Mouse (Mus musculus) hindbrain, postnatal 0 days (tissue): Measurements from ENCODE around the gene Idi1. TPM values are rescaled to one million over a fixed set of nuclear protein-coding genes. Genes with fewer than 3 reads are reported as not detected.
"Not testable (repeated sequence)": the region's sequence is repeated elsewhere in the genome, so short reads cannot be mapped to it uniquely, and the experiment has no call there.

Source experiments
- ATAC-seq: fragments of 200-750 bp; cut with Nextera tagmentation; 2 replicates; pipeline ENCODE4 v1.8.0; 2017; ENCODE audit warnings: mild to moderate bottlenecking, moderate TSS enrichment, moderate library complexity
- DNase-seq: peaks from one replicate; pipeline ENCODE4 v3.0.0-alpha.2; 2015; ENCODE audit warnings: low spot score
- H3K27ac ChIP-seq: fragments of 300-500 bp; sonication (generic); 2 replicates; pipeline ENCODE4 v1.5.1; 2014; ENCODE audit warnings: mild to moderate bottlenecking
- H3K27me3 ChIP-seq: fragments of 300-500 bp; sonication (generic); 2 replicates; pipeline ENCODE4 v1.6.1; 2014; ENCODE audit warnings: low read length, mixed read lengths; ENCODE audit not compliant: insufficient read depth
- H3K36me3 ChIP-seq: fragments of 300-500 bp; sonication (generic); 2 replicates; pipeline ENCODE4 v1.6.1; 2014; ENCODE audit warnings: low read length, mixed read lengths; ENCODE audit not compliant: insufficient read depth
- H3K4me1 ChIP-seq: fragments of 300-500 bp; sonication (generic); 2 replicates; pipeline ENCODE4 v1.6.1; 2014; ENCODE audit warnings: antibody characterized with exemption, low read length, mixed read lengths; ENCODE audit not compliant: insufficient read depth
- H3K4me2 ChIP-seq: fragments of 300-500 bp; sonication (generic); 2 replicates; pipeline ENCODE4 v1.6.1; 2014; ENCODE audit warnings: low read depth, mild to moderate bottlenecking, low read length, moderate library complexity, mixed read lengths
- H3K4me3 ChIP-seq: fragments of 300-500 bp; sonication (generic); 2 replicates; pipeline ENCODE4 v1.5.1; 2014; ENCODE audit warnings: low read length
- H3K9ac ChIP-seq: fragments of 300-500 bp; sonication (generic); replicated peaks from 2 replicates; pipeline ENCODE4 v1.6.1; 2014; ENCODE audit warnings: mild to moderate bottlenecking, low read length, moderate library complexity, mixed read lengths
- H3K9me3 ChIP-seq: fragments of 300-500 bp; sonication (generic); 2 replicates; pipeline ENCODE4 v1.6.1; 2016; ENCODE audit warnings: low read length, mixed read lengths
- CTCF ChIP-seq: IDR thresholded peaks from 2 replicates; pipeline ENCODE4 v1.5.1; 2016; ENCODE audit warnings: antibody characterized with exemption, control low read depth, low read depth
- WGBS: fragments of 180-500 bp; shearing (Covaris S2); extraction: QIAGEN DNeasy Blood & Tissue Kit; methylation state at CpG from one replicate; pipeline ENCODE4 v1.1.7; 2014; 5-methylcytosine and 5-hydroxymethylcytosine counted together
- polyA plus RNA-seq: library from polyadenylated mRNA; unstranded; fragments of >200 nt; fragmentation: Nextera tagmentation; extraction: Ambion mirVana; gene quantifications from 2 replicates; pipeline ENCODE4 v1.2.1, GENCODE M21; 2015
- total RNA-seq: library from RNA; depleted of rRNA; stranded (reverse); fragments of >200 nt; gene quantifications from 2 replicates; pipeline ENCODE4 v1.2.3, GENCODE M21; 2014

Idi1 gene
- total and polyA plus RNA-seq, 2 experiments from 2014 or later: 49.8 to 65.3 TPM

DNA sequence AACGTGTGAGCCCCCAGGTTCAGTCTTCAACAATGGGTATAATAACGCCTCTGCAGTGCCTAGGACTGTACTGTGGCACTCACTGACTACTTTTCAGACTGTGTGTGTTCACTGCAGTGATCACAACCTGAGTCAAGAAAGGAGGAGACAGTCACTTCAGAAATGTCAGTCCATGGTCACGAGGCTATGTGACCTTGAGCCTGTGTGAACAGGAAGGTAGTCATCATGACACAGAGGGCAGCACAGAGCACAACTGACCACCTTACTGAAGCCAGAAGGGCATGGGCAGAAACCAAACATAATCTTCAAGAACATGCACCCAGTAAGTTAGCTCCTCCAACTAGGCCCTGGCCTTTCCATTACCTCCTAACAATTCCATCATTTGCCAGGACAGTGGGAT, 3.7 kb upstream of the Idi1 start:
- H3K27ac ChIP-seq: no peak overlapping the region
- no peak overlapping the region for H3K4me2 ChIP-seq
- no peak for DNase-seq
- H3K4me3 ChIP-seq: no peak overlapping the region
- H3K36me3 ChIP-seq: no peaks in the 10 kb centered on the region
- H3K9me3 ChIP-seq: no peaks in the 10 kb centered on the region
- no peak overlapping the region for H3K9ac ChIP-seq
- ATAC-seq: no peak
- no peaks in the 10 kb centered on the region for H3K4me1 ChIP-seq
- TF ChIP-seq CTCF: no peak
- no peaks in the 10 kb centered on the region for H3K27me3 ChIP-seq
- 77% methylated on average over 3 of the region's 3 CpGs for WGBS

DNA sequence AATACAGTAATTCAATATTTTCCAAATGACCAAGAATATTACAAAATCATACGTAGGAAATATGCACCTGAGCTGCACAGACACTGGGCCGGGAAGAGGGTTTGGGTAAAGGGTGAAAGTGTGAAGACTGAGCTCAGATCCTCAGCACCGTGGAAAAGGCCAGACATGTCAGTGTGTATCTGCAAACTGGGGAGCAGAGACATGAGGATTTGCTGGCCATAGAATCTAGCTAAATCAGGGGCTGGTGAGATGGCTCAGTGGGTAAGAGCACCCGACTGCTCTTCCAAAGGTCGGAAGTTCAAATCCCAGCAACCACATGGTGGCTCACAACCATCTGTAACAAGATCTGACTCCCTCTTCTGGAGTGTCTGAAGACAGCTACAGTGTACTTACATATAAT, 1.4 kb upstream of the Idi1 start:
- H3K4me3 ChIP-seq, H3K4me2 ChIP-seq, ATAC-seq, H3K9ac ChIP-seq, H3K36me3 ChIP-seq, DNase-seq, H3K27me3 ChIP-seq, H3K9me3 ChIP-seq, H3K4me1 ChIP-seq, H3K27ac ChIP-seq: not testable (repeated sequence)
- 79% methylated on average over 5 of the region's 5 CpGs for WGBS

DNA sequence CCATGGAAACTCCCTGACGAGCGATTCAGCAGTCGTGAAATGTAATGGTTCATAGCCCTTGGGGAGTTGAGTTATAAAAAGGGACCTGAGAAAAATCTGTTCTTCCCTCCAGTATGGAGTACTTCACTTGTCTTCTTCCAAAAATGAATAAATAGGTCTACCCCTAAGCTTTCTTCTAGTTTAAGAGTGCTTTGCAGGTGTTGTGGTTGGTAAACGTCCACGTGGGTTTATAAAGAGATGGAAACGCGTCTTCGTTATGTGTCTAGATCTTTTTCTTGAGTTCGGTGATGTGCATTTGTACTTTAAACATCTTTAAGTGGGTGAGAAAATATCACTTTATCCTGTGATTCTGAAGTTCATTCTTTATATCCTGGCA, 872 bp downstream of the Idi1 start:
- Histone ChIP-seq H3K4me3 (peak overlapping the region; percentile 58), H3K4me1 (peaks cover 6% of the 10 kb centered on the region; the same call in 1 of the 2 replicates), H3K27ac (peak overlapping the region; percentile 88), H3K9me3 (no peaks in the 10 kb centered on the region), H3K9ac (peak overlapping the region; percentile 58), H3K4me2 (peak overlapping the region; percentile 74), H3K27me3 (no peaks in the 10 kb centered on the region), H3K36me3 (peaks cover 5% of the 10 kb centered on the region; the same call in 1 of the 2 replicates)
- no peak for DNase-seq
- no peak for TF ChIP-seq CTCF
- ATAC-seq: no peak
- 3% methylated on average over 9 of the region's 9 CpGs for WGBS

DNA sequence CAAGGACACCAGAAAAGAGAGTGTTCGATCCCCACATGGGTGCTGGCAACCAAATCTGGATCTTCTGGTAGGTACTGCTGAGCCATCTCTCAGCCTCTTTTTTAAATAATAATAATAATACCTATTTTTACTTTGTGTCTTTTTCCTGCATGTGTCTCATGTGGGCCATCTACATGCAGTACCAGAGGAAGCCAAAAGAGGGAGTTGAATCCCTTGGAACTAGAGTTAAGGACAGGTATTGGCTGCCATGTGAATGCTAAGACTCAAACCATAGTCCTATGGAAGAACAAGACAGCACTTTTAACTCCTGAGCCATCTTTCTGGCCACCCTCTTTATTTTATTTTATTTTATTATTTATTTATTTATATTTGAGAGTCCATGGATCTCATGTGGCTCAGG, 3.3 kb downstream of the Idi1 start:
- Histone ChIP-seq H3K27ac (no peak overlapping the region), H3K4me1 (peaks cover 6% of the 10 kb centered on the region; the same call in 1 of the 2 replicates), H3K4me3 (no peak overlapping the region), H3K27me3 (no peaks in the 10 kb centered on the region), H3K4me2 (no peak overlapping the region), H3K36me3 (peaks cover 9% of the 10 kb centered on the region; the same call in 1 of the 2 replicates), H3K9me3 (no peaks in the 10 kb centered on the region), H3K9ac (no peak overlapping the region)
- DNase-seq: peak; percentile 34
- WGBS: 97% methylated on average over 1 of the region's 1 CpGs
- no peak for ATAC-seq
- TF ChIP-seq CTCF: peak; percentile 42; the same call in 1 of the 2 replicates

- H3K9me3 ChIP-seq, H3K36me3 ChIP-seq, DNase-seq, H3K4me1 ChIP-seq, ATAC-seq, H3K9ac ChIP-seq, H3K27me3 ChIP-seq, H3K4me2 ChIP-seq, H3K4me3 ChIP-seq, H3K27ac ChIP-seq: not testable (repeated sequence)
- 91% methylated on average over 2 of the region's 2 CpGs for WGBS
Measured at GRCm38 (mm10) chr13:8905986-8906385, 20.7 kb downstream of the Idi1 start.

DNA sequence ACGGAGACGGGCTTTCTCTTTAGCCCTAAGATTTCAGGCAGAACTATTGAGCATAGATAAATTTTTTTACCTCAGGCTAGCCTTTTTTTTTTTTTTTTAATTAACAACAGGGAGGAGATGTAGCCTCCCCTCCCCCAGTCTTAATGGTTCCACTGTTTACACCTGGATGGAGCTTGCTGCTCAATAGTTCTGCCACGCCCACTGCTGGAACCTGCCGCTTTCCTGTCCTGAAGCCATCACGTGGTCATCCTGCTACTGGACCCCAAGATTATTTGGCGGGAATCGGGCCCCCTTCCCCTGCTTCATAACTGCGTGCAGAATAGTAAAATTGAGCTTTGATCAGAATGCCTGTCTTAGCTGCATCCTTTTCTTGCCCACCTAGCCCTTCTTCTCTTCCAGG, 28.6 kb downstream of the Idi1 start:
- not testable (repeated sequence) for H3K9ac ChIP-seq, H3K9me3 ChIP-seq, H3K36me3 ChIP-seq, ATAC-seq, H3K27me3 ChIP-seq, H3K4me2 ChIP-seq, H3K4me1 ChIP-seq, DNase-seq, H3K27ac ChIP-seq, H3K4me3 ChIP-seq
- 90% methylated on average over 8 of the region's 8 CpGs for WGBS

DNA sequence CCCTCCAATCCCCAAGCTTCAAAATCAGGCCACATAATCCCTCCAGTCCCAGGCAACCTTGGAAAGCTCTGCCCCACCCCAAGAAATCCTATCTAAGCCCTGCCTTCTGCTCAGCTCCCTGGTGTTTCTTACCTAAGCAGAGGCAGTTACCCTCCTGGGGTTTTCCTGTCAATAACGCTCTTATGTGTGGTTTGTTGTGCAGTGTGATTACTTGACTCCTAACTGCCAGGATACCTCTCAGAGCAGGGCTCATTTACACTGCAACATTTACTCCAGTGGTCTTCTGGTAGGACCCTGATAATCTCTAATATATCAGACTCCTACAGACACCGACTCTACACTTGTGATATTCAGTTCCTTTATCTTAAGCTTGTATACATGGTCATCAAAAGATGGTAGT, 48.2 kb downstream of the Idi1 start:
- Histone ChIP-seq H3K27ac (no peak overlapping the region), H3K4me1 (no peaks in the 10 kb centered on the region), H3K27me3 (no peaks in the 10 kb centered on the region), H3K4me2 (no peak overlapping the region), H3K4me3 (no peak overlapping the region), H3K36me3 (no peaks in the 10 kb centered on the region), H3K9me3 (no peaks in the 10 kb centered on the region), H3K9ac (no peak overlapping the region)
- no peak for TF ChIP-seq CTCF
- WGBS: 61% methylated on average over 2 of the region's 2 CpGs
- DNase-seq (no peak), ATAC-seq (no peak)

- not testable (repeated sequence) for ATAC-seq
Measured at GRCm38 (mm10) chr13:8937611-8938140, 52.4 kb downstream of the Idi1 start.

GRCm38 (mm10) chr13:8941110-8941509, 55.8 kb downstream of the Idi1 start:
- WGBS: 80% methylated on average over 4 of the region's 4 CpGs
- not testable (repeated sequence) for H3K4me1 ChIP-seq, H3K9me3 ChIP-seq, DNase-seq, H3K36me3 ChIP-seq, H3K4me2 ChIP-seq, H3K9ac ChIP-seq, H3K4me3 ChIP-seq, H3K27me3 ChIP-seq, H3K27ac ChIP-seq
- ATAC-seq: 0 out of 2 replicates have a peak, but pooled peaks have one; percentile 27

More at GRCm38 (mm10) chr13:8937611-8938140, 52.4 kb downstream of the Idi1 start:
- H3K9ac ChIP-seq, DNase-seq, H3K4me2 ChIP-seq, H3K4me1 ChIP-seq, H3K9me3 ChIP-seq, H3K4me3 ChIP-seq, H3K36me3 ChIP-seq, H3K27me3 ChIP-seq, H3K27ac ChIP-seq: not testable (repeated sequence)
- WGBS: 84% methylated on average over 6 of the region's 6 CpGs

DNA sequence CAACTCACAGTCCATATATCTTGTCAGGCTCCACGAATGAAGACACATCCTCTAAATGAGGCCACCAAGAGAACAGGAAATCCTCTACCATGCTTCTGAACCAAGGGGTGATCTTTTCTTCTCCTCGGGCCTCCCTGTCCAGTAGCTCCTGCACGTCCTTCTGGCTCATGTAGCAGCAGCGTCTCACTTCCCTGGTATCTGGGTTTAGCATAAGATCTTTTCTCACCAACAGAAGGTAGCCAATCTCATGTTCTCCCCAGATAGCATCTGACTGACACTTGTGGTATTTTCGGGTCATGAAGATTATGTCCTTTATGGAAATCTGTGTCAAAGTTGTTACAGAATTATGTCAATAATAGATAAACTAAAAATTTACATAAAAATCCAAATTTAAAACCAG, 56.4 kb downstream of the Idi1 start:
- no CpG with 5 or more reads among the region's 5 CpGs for WGBS

More for the DNA sequence above, 56.4 kb downstream of the Idi1 start:
- not testable (repeated sequence) for H3K36me3 ChIP-seq, H3K27ac ChIP-seq, H3K9me3 ChIP-seq, DNase-seq, H3K4me3 ChIP-seq, H3K4me1 ChIP-seq, H3K4me2 ChIP-seq, ATAC-seq, H3K9ac ChIP-seq, H3K27me3 ChIP-seq
